Mouse (Mus musculus) thymus, postnatal 10 days (tissue): ENCODE data around the gene Gas2.

Experiments
- DNase-seq, 2 experiments: peaks; one replicate each; pipeline ENCODE4 v3.0.0; 2021; ENCODE audit warnings: low spot score in 2 of 2

The Gas2 gene

GRCm38 (mm10) chr7:51880121-51880520 lies 18.3 kb downstream of the Gas2 start:
- no peak for DNase-seq

GRCm38 (mm10) chr7:51885345-51885744 lies 23.5 kb downstream of the Gas2 start:
- no peak for DNase-seq

GRCm38 (mm10) chr7:51887678-51888567 lies 26.1 kb downstream of the Gas2 start:
- DNase-seq = no peak

- DNase-seq = no peak
Observed at GRCm38 (mm10) chr7:51889601-51890000, 27.8 kb downstream of the Gas2 start.

- no peak for DNase-seq
Observed at GRCm38 (mm10) chr7:51892224-51892965, 30.6 kb downstream of the Gas2 start.

- no peak for DNase-seq
Observed at GRCm38 (mm10) chr7:51893008-51893407, 31.2 kb downstream of the Gas2 start.

- DNase-seq = no peak
Observed at GRCm38 (mm10) chr7:51894133-51894801, 32.5 kb downstream of the Gas2 start.

- DNase-seq = no peak
Observed at GRCm38 (mm10) chr7:51894939-51895338, 33.1 kb downstream of the Gas2 start.

GRCm38 (mm10) chr7:51899066-51899465 lies 37.3 kb downstream of the Gas2 start:
- no peak for DNase-seq

GRCm38 (mm10) chr7:51913292-51914050 lies 51.7 kb downstream of the Gas2 start:
- DNase-seq = no peak

GRCm38 (mm10) chr7:51914132-51914531 lies 52.3 kb downstream of the Gas2 start:
- DNase-seq = no peak

GRCm38 (mm10) chr7:51928761-51929519 lies 67.1 kb downstream of the Gas2 start:
- no peak for DNase-seq

GRCm38 (mm10) chr7:51931217-51931616 lies 69.4 kb downstream of the Gas2 start:
- DNase-seq = no peak

GRCm38 (mm10) chr7:51937337-51937736 lies 75.5 kb downstream of the Gas2 start:
- DNase-seq = no peak

- DNase-seq = no peak
Observed at GRCm38 (mm10) chr7:51940461-51940860, 78.6 kb downstream of the Gas2 start.

GRCm38 (mm10) chr7:51955424-51956041 lies 93.7 kb downstream of the Gas2 start:
- DNase-seq = no peak

- no peak for DNase-seq
Observed at GRCm38 (mm10) chr7:51957766-51958165, 96.0 kb downstream of the Gas2 start.

- DNase-seq = no peak
Observed at GRCm38 (mm10) chr7:51960698-51961374, 99.0 kb downstream of the Gas2 start.

- no peak for DNase-seq
Observed at GRCm38 (mm10) chr7:51962219-51962952, 100.6 kb downstream of the Gas2 start.
